Mouse (Mus musculus): ENCODE measurements around the gene Dpep3.

The Dpep3 gene

DNA sequence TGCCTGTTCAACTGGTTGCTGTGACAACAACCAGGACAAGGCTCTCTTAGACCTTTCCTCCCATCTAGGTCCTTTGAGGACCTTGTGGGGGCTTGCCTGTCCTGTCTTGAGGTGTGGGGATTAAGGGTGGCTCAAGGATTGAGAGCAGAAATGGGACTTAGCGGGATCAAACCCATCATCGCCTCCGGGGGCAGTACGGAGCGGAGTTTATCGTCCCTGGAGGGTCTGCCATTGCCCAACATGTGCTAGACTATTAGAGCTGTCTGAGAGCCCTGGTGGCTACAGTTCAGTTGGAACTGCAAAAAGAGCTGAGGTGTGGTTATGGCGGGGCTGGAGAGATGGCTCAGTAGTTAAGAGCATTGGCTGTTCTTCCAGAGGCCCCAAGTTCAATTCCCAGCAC is 3.9 kb downstream of the Dpep3 start:
- no peak for DNase-seq (ENCODE audit: low read depth)

DNA sequence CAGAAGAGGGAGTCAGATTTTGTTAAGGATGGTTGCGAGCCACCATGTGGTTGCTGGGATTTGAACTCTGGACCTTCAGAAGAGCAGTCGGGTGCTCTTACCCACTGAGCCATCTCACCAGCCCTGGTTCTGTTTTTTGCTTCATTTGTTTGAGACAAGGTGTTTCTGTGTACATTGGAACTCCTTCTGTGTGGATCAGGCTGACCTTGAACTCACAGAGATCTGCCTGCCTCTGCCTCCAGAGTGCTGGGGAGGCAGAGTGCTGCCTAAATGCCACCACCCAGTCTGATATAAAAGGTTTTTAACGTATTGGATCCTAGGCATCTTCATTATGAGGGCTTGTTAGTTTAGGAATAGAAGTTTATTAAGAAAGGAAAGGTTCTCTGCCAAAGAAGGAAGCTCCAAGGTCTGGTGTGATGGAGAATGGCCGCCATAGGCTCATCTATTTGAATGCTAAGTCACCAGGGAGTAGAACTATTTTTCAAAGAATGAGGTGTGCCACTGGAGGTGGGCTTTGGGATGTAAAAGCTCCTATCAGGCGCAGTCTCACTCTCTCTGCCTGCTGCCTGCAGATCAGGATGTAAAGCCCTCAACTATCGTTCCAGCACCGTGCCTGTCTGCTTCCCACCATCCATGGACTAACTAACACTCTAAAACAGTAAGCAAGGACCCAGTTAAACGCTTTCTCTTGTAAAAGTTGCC is 8.1 kb downstream of the Dpep3 start:
- DNase-seq (ENCODE audit: low read depth), result no peak

DNA sequence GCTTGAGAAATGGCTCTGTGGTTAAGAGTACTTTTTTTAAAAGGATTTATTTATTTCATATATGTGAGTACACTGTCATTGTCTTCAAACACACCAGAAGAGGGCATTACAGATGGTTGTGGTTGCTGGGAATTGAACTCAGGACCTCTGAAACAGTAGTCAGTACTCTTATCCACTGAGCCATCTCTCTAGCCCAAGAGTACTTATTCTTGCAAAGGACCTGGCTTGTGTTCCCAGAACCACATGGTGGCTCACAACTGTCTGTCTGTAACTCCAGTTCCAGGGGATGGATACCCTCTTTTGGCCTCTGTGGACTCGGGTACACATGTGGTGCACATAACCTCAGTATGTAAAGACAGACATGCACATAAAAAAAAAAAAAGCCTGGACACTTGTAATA is 9.9 kb downstream of the Dpep3 start:
- DNase-seq (ENCODE audit: low read depth), result no peak

DNA sequence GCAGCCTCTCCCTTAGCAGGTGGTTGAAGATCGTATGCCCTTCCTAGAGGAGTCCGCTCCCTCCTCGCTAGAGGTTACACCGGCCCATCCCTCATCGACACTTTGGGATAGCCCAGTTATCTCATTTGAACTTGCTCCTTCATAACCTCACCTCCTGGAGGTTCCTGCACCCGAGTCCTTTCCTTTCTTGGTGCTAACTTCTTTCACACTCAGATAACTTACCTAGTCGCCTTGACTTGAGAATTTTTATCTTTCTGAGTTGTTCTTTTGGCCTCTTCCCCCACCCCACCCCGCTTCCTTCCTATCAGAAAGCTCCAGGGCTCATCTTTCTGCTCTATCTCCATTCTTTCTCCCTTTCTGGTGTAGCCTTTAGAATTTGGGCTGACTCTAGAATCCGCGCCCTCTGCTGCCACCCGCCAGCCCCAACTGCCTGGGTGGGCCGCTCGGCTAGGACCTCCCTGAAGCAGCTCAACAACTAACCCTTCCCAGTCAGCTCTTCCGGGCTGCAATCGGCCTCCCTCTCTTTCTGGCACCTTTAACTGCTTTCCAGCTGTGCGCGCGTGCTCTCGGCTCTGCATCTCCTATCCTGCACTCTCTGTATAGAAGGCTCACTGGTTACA is 12.4 kb downstream of the Dpep3 start:
- no peak for DNase-seq (ENCODE audit: low read depth)

DNA sequence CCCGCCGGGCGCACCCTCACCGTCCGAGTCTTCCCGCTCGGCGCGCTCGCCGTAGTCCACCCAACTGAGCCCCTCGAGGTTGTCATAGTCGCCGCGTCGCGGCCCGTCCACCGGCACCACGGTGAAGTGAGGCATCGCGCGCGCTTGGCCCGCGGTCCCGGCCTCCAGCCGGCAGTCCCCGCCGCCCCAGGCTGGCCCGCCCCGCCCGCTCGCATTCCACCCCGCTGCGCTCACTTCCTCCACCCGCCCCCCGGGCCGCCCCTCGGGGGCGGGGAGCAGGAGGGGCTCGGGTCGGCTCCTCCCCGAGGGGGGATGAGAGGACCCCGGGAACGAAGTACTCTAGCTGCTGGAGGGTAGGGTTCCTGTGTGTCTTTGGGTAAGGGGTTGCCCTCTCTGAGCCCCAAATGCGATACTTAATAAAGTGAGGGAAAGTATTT is 13.3 kb downstream of the Dpep3 start, which contains the start of gene Slc12a4:
Gene Slc12a4, minus strand, starts transcription at position 193 of the 437 bp plus-strand sequence.
- no peak for DNase-seq (ENCODE audit: low read depth)

DNA sequence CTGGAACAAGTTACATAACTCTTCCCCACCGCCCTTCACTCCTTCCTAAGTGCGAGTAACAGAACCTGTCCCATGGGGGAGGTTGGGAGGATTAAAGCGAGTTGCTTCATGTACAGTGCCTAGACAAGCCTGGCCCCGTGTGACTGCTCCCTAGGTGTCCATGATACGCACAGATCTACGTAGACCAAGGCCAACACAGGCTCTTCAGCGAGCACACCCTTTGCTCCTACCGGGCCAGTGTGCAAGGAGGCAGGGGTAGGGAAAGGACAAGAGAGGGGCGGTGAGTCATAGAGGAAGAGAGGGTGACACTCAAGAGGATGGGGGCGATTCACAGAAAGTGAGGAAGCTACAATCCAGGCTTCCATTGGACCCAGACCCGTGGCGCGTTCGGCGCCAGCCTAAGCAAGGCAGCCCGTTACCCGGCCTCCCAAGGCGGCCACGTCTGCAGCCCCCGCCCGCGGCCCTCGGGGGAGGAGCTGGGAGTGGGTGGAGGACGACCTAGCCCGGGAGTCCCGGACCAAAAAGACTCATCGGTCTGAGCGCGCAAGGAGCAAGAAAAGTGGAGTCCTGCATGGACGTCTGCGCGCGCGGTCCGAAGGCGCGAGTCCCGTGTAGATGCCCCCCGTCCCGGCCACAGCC is 13.8 kb downstream of the Dpep3 start:
- no peak for DNase-seq (ENCODE audit: low read depth)

DNA sequence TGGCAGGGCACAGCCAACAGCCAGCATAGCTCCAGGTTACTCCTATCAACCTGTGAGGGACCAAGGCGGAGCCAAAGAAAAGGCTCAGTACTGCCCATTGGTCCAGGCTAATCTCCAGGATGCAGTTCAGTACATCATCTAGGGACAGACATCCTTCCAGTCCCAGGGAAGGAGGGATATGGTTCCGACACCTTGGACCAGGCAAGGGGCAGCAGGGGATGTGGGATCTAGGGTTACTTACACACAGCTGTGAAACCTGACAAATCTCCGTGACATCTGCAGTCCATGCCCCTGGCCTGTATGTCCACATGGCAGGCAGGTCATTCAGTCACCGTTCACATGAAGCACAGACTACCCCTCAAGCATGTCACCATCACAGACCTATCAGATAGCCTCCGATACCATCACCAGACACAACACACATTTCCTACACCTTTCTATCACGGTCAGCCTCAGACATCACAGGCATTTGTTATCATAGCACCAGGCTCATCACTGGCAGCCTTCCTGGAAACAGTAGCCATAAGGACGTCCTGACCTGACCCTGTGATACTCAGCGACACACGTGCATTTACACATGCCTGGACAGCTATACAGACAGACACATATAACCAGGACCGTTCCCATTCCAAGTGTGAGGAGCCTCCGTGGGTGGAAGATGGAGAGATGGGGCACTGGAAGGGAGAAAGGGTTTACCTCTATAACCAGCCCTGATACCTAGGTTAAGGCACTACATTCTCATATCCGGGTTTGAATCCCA is 14.5 kb downstream of the Dpep3 start:
- DNase-seq (ENCODE audit: low read depth), result no peak

DNA sequence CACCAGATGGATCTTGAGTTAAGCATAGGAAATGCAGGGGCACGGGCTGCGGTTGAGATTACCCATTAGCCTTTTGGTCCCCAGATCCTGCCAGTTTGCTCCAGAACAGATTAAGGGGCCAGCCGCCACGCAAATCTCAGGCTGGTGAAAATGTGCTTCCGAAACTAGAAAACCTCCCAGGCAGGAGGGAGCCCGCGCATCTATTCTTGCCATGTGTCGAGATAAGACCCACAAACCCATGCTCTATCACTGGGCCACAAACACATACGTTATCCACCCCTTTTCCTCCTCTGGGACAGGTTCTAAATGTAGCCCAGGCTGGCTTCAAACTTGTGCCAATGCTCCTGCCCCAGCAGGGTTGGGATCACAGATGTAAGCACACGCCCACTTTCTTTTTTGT is 17.7 kb downstream of the Dpep3 start:
- DNase-seq (ENCODE audit: low read depth), result no peak

DNA sequence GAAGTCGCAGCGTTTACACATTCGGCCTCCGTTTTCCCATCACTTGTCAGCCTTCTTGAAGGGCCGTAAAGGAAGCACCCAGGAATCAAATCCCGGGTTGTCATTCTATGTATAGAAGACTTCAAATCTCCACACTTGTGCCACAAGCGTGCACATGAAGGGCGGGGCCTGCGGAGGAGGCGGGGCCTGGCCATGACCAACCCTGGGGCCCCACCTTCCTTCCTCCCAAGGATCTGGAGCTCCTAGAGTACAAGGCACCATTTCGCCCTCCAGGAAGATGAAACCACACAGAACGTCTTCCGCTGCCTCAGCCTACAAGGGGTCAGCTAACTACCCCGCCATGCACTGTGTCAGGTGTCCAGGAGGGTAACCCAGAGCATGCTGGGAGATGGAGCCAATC is 18.1 kb downstream of the Dpep3 start:
- DNase-seq (ENCODE audit: low read depth), result no peak

DNA sequence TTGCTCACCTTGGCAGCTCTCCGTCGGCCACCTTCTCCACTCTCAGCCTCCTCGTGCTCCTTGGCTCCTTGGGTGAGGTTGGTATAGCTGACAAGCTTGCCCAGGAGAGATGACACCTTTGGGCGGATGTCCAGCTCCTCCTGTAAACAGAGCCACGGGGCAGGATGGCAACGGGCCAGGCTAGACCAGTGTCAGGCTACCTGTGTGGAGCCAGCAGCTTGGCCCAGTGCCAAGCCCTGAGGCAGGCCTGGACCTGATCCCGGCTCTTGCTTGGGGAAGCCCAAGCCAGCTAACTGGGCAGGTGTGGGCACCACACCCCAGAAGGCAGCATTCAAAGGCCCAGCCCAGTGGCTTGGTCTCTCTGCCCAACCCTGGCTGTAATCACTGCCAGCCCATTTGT is 19.9 kb downstream of the Dpep3 start:
- no peak for DNase-seq (ENCODE audit: low read depth)

DNA sequence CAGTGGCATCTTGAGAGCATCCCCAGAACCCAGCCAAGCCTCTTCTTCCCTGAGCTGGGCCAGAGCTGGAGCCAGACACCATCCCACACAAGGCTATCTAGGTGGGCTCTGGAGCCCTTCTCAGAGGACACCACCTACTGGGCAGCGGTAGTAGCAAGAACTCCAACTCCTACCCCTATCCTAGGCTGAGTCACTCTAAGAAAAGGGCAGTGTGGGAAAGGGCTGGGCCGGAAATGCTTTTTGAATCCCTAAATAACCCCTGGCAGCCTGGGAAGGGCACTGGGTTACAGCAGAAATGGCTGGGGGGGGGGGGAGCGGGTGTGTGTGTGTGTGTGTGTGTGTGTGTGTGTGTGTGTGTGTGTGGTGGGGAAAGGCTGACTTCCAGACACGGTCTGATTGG is 21.4 kb downstream of the Dpep3 start:
- DNase-seq (ENCODE audit: low read depth), result peak; percentile 90

DNA sequence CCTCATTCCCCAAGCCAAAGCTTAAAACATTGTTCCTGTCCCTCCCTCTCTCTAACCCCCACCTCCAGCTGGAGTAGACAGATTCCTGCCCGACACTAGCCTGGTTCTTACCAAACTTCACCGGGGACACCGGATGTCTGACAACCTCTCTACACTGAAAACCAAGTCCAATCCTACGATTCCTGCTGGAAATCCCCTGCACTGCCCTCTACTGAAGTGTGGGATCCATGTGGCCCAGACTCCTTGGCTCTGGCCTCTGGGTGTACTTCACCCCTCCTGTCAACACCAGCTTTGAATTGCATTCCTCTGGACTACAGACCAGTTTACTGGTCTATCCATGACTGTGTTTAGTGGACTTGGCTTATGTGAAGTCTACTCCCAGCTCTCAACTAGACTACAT is 22.7 kb downstream of the Dpep3 start:
- DNase-seq (ENCODE audit: low read depth), result peak; percentile 99

DNA sequence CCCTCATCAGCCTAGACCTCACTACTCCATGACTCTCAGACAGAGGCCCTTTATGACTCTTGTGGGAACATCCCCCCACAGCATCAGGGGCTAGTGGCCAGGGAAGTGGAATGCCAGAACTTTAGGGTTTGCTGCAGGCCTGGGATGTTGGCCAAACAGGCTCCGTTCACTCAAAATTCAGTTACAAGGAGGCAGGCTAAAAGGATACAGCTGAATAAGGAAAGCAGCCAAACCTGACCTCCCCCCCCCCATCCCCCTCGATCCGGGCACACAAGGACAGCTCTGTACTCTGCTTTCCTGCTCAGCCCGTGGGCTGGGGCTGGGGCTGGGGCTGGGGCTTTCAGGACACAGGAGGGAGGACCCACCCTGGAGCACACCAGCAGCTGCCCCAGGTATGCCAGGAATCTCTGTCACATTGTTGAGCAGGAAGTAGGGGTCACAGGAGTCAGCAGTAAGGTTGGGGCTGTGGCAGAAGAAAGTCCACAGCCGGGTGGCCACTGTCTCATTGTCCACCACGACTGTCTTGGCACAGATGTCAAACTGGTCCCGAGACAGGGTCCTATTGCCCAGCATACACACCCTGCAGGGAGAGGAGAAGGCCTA is 28.1 kb downstream of the Dpep3 start:
- DNase-seq (ENCODE audit: low read depth), result peak; percentile 96

DNA sequence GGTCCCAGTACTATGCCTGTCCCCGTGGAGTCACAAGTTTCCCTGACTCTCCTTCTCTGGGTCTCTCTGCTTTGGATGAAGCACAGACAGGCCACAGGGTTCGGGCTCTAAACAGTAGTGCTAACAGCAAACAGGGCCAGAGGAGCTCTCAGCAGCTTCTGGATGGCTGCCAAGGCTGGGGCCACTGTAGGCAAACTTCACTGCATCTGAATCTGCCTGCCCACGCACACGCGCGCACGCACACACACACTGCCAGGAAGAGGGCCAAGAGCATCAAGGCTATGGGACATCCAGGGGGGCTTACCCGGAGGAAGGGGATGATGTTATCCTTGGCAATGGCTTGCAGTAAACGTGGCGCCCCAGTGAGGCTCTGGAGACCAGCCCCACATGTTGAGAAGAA is 29.9 kb downstream of the Dpep3 start:
- DNase-seq (ENCODE audit: low read depth), result no peak

DNA sequence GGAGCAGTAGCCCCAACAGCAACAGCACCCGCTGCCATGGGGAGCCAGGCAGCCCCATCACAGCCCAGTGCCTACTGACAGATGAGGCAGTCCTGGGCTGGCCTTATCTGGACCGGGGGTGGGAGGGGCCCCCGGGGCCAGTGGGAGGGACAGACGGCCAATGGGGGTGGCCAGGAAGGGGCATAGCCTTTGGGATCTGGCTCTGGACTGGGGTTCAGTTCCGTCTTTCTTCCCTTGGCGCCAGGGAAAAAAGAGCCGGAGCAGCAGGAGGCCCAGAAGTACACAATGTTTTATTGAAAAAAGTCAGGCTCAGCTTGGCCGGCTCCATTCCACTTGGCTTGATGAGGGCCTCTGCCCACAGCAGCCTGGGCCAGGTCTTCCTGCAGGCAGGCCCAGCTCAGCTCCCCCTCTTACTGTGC is 35.9 kb downstream of the Dpep3 start, which contains the start of gene Lcat:
Gene Lcat, minus strand, starts transcription at position 62 of the 419 bp plus-strand sequence.
- DNase-seq (ENCODE audit: low read depth), result no peak

DNA sequence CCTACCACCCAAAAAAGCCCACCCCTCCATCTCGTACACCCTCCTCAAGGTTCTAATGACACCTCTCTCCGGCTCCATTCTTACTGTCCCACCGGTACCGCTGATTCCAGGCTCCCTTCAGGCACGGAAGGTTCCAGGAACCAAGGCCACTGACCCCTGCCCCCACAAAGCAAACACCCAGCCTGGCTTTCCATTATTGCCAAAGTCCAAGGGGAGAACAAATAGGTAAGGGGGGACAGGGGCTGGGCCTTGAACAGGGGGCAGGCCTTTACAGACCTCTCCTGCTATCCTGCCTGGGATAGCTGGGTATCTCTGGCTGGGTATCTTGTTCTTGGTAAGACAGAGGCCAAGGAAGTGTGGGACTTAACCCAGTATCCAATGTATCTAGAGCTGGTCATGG is 36.7 kb downstream of the Dpep3 start:
- no peak for DNase-seq (ENCODE audit: low read depth)

DNA sequence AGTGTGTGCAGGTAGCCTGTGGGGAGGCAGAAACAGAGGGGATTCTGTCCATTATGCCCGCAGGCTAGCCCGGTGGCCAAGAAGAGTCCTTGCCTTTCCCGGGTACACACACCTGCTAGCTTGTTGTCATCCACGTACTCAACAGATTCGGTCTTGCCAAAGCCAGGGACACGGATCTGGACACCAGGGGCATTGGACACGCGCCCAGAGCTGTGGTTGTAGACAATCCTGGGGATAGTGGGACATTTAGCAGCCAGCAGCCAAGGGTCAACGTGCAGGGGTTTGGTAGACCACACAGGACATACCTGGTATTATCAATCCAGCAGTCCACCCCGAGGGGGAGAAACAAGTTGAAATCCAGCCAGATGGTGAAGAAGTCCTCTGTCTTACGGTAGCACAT is 37.2 kb downstream of the Dpep3 start:
- DNase-seq (ENCODE audit: low read depth), result no peak

DNA sequence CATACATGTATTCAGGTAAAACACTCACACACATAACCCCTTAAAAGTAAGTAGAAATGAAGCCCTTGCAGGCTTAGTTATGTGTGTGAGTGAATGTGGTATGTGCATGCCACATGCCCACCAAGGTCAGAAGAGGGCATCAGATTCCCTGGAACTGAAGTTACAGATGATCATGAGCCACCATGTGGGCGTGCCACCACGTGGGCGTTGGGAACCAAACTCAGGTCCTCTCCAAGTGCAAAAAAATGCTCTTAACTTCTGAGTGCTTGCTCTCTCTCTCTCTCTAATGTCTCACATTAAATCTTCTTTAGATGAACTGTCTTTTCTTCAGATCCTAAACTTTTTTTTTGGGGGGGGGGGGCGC is 40.9 kb downstream of the Dpep3 start, which contains the start of gene Psmb10:
Gene Psmb10, minus strand, starts transcription at position 139 of the 364 bp plus-strand sequence.
- DNase-seq (ENCODE audit: low read depth), result no peak

DNA sequence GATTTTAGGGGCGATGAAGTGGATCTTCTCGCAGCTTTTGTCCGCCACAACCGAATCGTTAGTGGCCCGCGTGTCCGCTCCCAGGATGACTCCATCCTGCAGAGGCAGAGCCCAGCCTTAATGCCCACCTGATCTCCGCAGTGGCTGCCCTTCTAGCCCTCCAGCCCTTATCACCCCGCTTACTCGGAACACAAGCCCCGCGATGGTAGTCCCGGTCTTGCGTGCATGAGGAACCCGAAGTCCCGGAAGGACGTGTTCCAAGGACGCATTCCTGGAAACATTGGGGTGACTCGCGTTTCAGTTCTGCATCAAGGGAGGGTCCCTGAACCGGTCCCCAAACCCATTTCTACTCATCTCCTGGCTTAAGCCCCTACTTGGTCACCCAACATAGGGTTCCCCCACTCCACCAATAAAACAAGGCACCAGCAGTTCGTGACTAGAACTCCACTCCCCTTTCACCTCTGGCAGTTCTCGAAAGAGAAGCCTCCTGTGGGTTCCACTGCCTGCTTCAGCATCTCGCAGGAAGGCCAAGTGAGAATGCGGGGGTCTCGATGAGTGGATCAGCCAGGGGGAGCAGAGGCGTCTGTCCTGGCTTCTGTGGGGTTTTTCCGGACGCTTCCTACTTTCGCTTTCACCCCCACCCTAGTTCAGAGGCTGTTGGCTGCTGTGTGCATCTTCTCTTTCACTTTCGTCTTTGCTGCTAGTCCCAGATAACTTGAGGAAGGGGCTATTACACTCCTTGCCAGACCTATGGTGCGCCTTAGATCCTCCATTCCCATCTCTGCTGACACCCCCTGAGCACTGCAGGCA is 41.5 kb downstream of the Dpep3 start:
- no peak for DNase-seq (ENCODE audit: low read depth)

DNA sequence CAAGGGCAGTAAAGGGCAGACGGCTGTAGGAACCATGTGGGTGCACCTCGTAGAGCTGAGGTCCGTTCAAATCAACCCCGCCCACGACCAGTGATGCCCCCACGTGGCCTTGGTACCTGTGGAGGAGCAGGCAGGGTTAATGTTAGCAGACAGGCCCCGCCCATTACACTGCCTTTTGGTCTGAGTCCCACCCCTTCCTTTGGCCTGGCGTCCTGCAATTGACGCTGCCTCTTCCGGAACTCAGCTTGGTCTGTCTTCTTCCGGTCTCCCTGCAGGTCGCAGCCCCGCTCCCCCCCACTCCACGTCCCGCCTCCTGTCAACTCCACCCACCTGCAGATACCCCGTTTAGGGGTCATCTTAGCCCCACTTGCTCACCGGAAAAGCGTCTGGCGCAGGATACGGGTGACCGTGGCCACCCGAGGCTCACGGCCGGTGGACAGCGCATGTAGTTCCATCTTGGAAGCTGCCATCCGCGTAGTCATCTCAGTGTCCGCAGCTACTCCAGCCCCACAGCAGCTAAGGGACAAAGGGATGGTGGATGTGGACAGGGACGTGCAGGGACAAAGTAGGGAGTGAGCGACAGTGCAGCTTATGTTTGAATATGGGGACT is 42.3 kb downstream of the Dpep3 start:
- peak; percentile 67 for DNase-seq (ENCODE audit: low read depth)

Data from fibroblast of lung, adult 2 months (primary cell).